Mouse (Mus musculus) heart, adult 9 months (tissue): ENCODE measurements around the gene Pkp1.
A peak's percentile ranks its signal among the peaks of the same experiment; 100 is the strongest.

ENCODE experiments used
- DNase-seq, 2 experiments: peaks; one replicate each; pipeline ENCODE4 v3.0.0; 2022; ENCODE audit warnings: low spot score in 2 of 2

Pkp1 gene

GRCm38 (mm10) chr1:135906736-135907135 is 12.3 kb downstream of the Pkp1 start:
- no peak for DNase-seq

DNA sequence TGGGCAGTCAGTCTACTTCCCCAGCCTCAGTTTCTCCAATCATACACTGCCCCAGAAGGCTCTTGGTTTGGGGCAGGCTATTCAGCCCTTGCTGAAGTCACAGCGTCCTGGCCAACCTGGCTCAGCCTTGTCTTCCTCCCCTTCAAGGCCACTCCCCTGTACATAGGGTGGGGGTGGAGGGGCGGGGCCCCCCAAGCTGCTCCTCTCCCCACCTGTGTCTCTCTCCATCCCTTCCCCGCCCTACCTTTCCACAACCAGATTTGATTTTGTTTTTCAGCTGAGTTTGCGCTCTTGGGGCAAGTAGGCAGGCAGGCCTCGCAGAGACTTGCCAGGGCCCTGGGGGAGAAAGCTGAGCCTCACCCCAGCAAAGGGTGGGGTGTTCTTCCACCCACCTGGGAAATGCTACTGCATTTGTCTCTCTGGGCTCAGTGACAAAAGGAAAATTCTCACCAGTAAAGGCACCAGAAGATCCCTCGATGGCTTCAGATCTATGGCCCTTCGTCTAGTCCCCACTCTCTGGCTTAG is 19.0 kb downstream of the Pkp1 start:
- DNase-seq = no peak

DNA sequence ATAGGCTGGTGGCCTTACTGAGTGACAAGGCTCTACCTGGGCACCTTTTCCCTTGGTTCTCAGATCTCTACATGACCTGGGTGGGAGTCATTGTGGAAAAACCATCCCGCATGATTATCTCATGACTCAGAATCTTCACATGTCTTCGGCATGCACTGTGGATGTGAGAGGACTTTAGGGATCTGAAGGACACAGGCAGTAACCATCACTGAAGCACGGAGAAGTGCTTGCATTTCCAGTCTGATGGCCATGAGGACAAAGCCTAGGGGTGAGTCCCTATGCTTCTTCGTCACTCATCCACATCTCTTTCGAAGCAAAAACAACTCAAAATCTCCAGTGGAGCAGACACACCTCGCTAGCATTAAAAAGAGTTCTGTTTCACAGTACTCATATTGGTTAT is 19.7 kb downstream of the Pkp1 start:
- DNase-seq = no peak

DNA sequence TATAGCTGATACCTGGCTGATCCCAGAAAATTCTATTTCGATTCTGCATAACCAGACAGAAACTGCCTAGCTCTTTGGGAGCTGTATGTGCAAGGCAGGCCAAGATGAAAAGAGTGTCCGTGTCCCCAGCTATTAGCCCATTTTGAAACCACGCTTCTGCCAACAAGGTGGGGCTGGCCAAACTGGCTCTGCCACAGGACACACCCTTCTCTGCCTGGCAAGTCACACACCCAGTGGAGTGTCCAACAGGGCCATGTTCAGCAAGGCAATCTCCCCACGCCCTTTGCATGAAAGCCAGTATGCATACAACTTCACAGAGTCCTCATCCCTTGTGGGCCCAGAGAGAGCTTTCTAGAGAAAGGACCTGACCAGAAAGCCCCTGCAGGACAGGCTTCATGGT is 23.6 kb downstream of the Pkp1 start:
- no peak for DNase-seq

- DNase-seq = no peak
Observed at GRCm38 (mm10) chr1:135893377-135893776, 25.6 kb downstream of the Pkp1 start.

DNA sequence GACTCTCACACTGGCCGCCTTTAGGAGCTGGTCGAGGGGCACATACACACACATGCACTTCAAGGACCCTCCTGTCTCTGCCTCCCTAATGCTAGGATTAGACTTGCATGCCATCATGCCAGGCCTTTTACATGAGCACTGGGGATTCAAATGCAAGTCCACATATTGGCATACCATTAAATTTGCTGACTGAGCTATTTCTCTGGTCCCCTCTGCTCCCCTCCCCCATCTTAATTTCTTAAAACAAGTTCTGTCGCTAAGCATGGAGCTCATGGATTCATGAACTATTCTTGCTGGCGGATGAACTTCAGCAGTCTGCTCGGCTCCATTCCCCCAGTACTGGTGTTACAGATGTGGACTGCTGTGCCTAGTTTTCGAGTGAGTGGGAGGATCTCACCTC is 26.2 kb downstream of the Pkp1 start:
- DNase-seq = no peak

DNA sequence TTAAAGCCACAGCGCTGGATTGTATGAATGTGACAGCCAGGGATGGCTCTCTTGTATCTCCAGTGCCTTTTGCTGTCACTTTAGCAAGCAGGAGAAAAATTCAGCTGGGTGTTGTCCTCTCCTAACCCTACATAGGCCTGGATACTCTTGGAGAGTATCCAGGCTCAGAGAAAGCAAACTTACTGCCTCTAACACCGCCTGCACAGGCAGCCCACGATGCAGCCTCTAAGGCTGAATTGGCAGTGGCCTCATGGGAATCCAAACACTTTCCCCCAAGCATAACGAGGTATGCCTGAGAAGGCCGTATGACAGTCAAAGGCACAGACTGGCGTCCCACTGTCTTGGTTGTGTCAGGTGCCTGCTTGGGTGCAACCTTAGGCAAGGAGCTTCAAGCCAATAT is 26.8 kb downstream of the Pkp1 start:
- DNase-seq = no peak

DNA sequence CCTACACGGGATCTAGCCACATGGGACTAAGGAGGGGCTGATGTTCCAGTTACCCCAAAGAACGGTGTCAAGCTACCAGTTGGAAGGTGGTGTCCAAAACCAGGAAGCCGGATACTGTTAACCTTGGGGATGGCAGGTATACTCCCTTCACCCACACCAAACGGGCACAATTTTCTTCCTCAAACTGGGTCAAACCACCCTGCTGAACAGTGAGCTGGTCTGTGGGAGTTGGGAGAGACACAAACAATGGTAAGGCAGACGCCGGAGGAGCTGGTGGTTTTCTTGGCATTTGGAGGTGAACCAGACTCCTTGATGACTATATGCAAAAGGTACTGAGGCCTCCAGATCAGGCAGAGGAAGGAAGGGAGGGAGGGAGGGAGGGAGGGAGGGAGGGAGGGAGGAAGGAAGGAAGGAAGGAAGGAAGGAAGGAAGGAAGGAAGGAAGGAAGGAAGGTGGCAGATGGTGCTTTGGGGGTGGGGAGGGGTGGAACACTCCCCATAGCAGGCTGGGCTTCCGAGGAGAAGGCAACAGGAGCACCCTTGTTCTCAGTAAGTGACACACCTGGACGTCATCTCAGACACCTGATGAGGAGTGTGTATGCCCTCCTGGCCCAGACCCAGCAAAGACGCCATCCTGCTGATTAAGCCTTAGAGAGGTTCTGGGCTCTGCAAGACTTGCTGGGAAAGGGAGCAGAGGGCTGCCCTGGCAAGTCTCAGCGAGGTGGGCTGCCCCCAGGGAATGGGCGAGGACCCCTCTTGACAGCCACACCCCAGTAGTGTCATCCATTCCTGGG is 27.4 kb downstream of the Pkp1 start:
- no peak for DNase-seq

DNA sequence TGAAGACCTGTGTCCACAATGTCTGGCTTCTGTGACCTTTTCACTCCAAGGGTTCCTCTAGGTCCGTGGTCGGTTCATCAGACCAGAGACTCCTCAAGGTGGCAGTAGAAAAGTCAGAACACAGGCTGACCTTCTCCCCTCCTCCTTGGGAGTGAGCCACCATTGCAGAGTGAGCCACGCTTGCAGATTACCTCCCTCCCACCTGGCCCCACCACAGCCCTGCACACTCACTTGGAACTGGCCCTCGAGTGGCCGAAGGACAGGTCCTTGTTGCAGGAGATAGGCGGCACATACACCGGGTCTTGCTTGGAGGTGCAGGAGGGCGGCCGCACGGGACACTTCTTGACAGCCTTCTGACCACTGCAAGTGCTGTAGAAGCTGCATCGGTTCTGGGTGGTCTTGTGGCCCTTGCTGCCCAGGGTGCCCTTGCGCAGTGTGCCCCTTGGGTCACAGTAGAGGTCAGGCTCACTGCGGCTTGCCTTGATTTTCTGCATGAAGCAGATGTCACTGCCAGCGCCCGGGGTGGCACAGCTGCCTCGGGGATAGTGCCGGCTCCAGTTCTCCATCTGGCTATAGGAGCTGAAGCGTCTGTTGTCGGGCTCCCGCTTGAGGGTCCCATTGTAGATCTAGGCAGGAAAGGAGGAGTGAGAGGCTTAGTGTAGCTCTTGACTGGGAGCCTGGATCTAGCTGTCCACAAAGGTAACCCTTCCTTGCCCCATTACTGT is 29.4 kb downstream of the Pkp1 start:
- DNase-seq = no peak

- no peak for DNase-seq
Observed at GRCm38 (mm10) chr1:135882385-135883109, 36.5 kb downstream of the Pkp1 start.

DNA sequence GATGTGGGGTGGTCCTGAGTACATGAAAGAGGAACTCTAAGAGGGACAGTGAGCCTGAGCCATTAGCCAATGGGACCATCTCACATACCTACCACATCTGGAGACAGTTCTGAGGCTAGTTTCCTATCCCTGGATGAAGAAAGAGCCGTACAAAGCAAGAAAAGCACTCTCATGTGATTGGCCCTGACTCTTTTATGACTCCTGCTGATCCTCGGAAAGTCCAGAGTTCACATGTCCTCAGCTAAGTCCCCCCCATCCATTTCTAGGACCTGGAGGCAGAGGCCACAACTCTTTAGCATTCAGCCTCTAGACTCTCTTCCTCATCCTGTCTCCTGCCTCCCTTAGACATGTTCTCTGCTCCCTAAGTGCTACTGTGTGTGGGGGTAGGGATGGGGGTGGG is 41.8 kb downstream of the Pkp1 start:
- DNase-seq = no peak

DNA sequence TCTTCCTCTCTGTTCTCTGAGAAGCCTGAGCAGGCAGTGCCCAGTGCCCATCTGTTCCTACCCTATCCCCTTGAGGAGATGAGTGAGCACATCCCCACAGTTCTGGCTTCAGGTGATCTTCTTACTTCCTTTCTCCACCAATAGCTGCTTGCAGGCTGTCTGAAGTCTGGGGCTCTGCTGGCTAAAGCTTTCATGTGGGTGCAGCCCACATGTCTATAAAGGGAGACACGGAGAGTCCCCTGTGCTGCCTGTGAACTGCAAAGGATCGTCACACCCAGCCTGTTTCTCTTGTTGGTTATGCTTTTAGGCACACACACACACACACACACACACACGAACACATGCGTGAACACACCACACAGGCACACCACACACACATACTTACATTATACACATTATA is 46.0 kb downstream of the Pkp1 start:
- DNase-seq = no peak

DNA sequence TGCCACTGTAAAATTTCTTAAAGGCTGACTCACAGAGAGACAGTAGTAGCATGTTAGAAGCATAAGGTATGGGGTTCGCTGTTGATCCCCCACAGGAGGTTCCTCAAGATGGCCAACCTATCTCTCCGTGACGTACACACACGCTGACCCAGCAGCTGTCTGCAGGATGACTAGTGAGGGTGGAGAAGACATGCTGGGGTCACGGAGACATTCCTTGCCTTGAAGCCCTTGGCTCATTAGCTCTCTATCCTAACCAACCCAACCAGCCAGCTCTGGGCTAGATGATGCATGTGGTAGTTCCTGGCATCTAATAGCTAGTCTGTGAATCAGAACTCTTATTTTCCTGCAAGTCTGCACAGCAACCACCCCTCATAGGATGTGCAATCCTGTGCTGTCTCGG is 50.4 kb downstream of the Pkp1 start:
- no peak for DNase-seq

GRCm38 (mm10) chr1:135865518-135866194 is 53.4 kb downstream of the Pkp1 start:
- DNase-seq = peak in 1 of 2 experiments; percentile 71

- DNase-seq = no peak
Observed at GRCm38 (mm10) chr1:135864830-135865229, 54.2 kb downstream of the Pkp1 start.

DNA sequence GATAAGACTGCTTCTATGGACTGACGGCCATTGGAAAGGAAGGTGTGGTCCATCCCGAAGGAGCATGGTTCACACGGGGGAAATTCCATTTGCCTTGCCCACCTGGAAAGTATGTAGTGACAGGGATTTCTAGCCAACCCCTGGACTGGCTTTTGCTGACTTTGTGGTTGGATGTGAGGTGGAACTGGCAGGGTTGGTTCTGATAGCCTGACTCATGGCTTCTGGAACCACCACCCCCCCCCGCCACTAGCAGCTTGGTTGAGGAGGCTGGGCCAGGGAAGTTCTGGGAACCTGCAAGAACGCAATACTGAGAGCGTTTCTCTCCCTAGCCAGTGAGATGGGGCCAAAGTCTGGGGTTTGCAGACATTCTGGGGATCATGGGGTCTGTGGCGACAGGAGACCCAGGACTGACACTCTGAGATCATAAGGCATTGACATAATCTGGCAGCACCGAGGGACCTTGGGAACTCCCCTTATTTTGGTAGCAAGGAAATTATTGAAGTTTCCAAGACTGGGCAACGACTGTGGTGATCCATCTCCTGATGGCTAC is 55.1 kb downstream of the Pkp1 start:
- DNase-seq = no peak

- DNase-seq = no peak
Observed at GRCm38 (mm10) chr1:135862561-135862960, 56.4 kb downstream of the Pkp1 start.

GRCm38 (mm10) chr1:135861980-135862552 is 56.9 kb downstream of the Pkp1 start:
- DNase-seq = peak; percentile 75 to 80

GRCm38 (mm10) chr1:135861091-135861490 is 57.9 kb downstream of the Pkp1 start:
- DNase-seq = no peak

GRCm38 (mm10) chr1:135858533-135858932 is 60.5 kb downstream of the Pkp1 start:
- DNase-seq = no peak

DNA sequence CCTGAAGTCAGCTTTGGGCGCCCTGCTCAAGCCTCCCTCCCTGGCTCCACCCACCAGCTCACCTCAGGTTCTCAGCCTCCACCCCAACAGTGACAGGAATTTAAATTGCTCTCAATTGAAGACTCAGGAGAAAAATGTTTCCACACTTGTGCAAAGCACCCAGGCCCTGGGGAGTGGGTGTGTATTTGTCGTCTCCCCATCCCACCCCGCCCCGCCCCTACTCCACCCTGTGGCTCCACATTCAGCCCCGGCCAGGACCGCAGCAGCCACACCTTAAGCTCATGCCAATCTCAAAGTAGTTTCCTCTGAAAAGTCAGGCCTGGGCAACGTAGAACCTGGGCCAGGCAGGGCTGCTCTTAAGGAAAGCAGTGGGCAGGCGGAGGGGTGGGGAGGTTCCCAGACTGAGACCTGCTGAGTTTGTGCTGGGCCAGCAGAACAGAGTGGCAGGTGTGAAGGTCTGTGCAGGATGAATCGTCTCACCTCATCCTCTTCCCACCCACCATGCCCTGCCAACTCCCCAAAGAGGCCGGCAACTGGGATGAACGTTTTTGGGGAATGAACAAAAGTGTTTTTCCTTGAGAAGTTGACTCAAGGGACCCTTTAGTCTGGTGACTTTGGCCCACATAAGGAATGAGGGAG is 61.8 kb downstream of the Pkp1 start:
- DNase-seq = no peak
